Mouse (Mus musculus) limb, embryonic 13.5 days (tissue): ENCODE results near the gene Raly. TPM values are rescaled to one million over a fixed set of nuclear protein-coding genes. Genes with fewer than 3 reads are reported as not detected.

Source experiments
- ATAC-seq: fragments of 200-750 bp; cut with Nextera tagmentation; 2 replicates; pipeline ENCODE4 v1.8.0; 2017; ENCODE audit warnings: low read depth, moderate number of reproducible peaks, moderate TSS enrichment; ENCODE audit not compliant: low FRiP score
- H3K27ac ChIP-seq: fragments of 300-500 bp; sonication (generic); 2 replicates; pipeline ENCODE4 v1.5.1; 2015; ENCODE audit warnings: inconsistent platforms, mild to moderate bottlenecking, moderate library complexity
- H3K27me3 ChIP-seq: fragments of 300-500 bp; sonication (generic); 2 replicates; pipeline ENCODE4 v1.6.1; 2015; ENCODE audit warnings: mild to moderate bottlenecking, inconsistent platforms
- H3K36me3 ChIP-seq: fragments of 300-500 bp; sonication (generic); 2 replicates; pipeline ENCODE4 v1.6.1; 2015; ENCODE audit warnings: inconsistent platforms, mild to moderate bottlenecking, moderate library complexity
- H3K4me1 ChIP-seq: fragments of 300-500 bp; sonication (generic); 2 replicates; pipeline ENCODE4 v1.6.1; 2015; ENCODE audit warnings: inconsistent platforms
- H3K4me2 ChIP-seq: fragments of 300-500 bp; sonication (generic); replicated peaks from 2 replicates; pipeline ENCODE4 v1.6.1; 2015; ENCODE audit warnings: inconsistent platforms, mild to moderate bottlenecking, moderate library complexity
- H3K4me3 ChIP-seq: fragments of 300-500 bp; sonication (generic); 2 replicates; pipeline ENCODE4 v1.5.1; 2015; ENCODE audit warnings: moderate library complexity, mild to moderate bottlenecking, inconsistent platforms
- H3K9ac ChIP-seq: fragments of 300-500 bp; sonication (generic); 2 replicates; pipeline ENCODE4 v1.6.1; 2015; ENCODE audit warnings: mild to moderate bottlenecking, inconsistent platforms
- H3K9me3 ChIP-seq: fragments of 300-500 bp; sonication (generic); 2 replicates; pipeline ENCODE4 v1.6.1; 2016; ENCODE audit warnings: inconsistent platforms
- WGBS: fragments of 180-500 bp; shearing (Covaris S2); methylation state at CpG from one replicate; pipeline ENCODE4 v1.1.7; 2015; 5-methylcytosine and 5-hydroxymethylcytosine counted together
- polyA plus RNA-seq: library from polyadenylated mRNA; unstranded; fragments of >200 nt; fragmentation: Nextera tagmentation; extraction: Ambion mirVana; gene quantifications from 2 replicates; pipeline ENCODE4 v1.2.1, GENCODE M21; 2015

Raly gene
- polyA plus RNA-seq, 1 experiment from 2014 or later = 41.7 TPM

DNA sequence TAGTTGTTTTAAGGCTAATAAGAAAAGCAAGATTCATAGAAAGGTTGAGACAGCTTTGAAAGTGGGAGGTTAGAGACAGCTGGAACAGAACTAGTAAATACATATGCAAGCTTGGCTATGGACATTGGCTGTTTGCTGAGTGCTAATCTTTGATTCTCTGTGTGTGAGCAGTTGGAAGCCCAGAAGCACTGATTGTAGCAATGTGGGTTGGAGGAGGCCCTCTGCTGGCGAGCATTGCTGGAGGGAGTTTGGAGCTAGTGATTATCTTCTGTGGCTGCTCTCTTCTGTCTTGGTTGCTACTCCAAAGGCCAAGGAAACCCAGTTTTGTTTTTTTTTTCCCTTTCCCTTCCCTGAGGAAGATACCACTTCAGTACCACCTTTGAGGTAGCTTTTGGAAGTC is 26.9 kb downstream of the Raly start:
- Histone ChIP-seq H3K27me3 (no peaks in the 10 kb centered on the region), H3K9me3 (no peaks in the 10 kb centered on the region), H3K36me3 (peaks cover 12% of the 10 kb centered on the region), H3K4me1 (peaks cover 24% of the 10 kb centered on the region), H3K9ac (no peak overlapping the region), H3K4me3 (no peak overlapping the region), H3K27ac (no peak overlapping the region), H3K4me2 (no peak overlapping the region)
- WGBS = 26% methylated on average over 1 of the region's 1 CpGs
- ATAC-seq = no peak

DNA sequence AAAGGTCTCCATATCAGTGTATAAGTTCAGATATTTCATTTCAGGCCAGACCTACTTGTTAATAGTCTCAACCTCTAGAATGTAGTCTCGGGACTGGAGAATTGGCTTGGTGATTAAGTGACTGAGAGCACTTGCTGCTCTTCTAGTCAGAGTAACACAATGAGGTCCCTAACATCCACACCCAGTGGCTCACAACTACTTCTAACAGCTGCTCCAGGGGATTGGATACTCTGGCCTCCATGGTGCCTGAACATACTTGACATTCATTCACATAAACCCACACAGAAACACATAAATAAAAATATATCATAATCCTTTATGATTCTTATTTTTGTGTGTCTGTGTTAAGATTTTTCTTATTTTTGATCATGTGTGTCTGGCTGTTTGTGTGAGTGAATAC is 27.7 kb downstream of the Raly start:
- H3K4me3 ChIP-seq = no peak overlapping the region
- H3K27ac ChIP-seq = no peak overlapping the region
- no peaks in the 10 kb centered on the region for H3K9me3 ChIP-seq
- ATAC-seq = no peak
- H3K36me3 ChIP-seq = peaks cover 12% of the 10 kb centered on the region
- H3K4me2 ChIP-seq = no peak overlapping the region
- H3K4me1 ChIP-seq = peaks cover 26% of the 10 kb centered on the region
- no peak overlapping the region for H3K9ac ChIP-seq
- WGBS = 68% methylated on average over 1 of the region's 1 CpGs
- no peaks in the 10 kb centered on the region for H3K27me3 ChIP-seq

DNA sequence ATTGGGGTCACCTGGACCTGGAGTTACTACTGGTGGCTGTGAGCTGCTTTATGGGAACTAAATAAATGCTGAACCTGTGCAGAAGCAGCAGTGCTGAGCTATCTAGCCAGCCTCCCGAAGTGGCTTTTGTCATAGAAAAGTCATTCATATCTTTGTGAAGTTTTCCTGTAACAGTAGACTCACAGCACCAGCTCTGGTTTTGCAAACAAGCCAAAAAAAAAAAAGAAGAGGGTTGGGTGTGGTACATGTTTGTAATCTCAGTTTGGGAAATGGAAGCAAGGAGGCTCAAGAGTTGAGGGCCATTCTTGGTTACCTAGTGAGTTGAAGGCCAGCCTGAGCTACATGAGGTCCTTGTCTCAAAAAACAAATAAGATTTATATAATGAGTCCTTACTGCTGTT is 29.4 kb downstream of the Raly start:
- Histone ChIP-seq H3K27me3 (no peaks in the 10 kb centered on the region), H3K36me3 (peaks cover 12% of the 10 kb centered on the region), H3K9ac (no peak overlapping the region), H3K27ac (no peak overlapping the region), H3K4me3 (no peak overlapping the region), H3K4me1 (peaks cover 26% of the 10 kb centered on the region), H3K9me3 (no peaks in the 10 kb centered on the region), H3K4me2 (no peak overlapping the region)
- ATAC-seq = no peak
- WGBS = 94% methylated on average over 1 of the region's 1 CpGs

DNA sequence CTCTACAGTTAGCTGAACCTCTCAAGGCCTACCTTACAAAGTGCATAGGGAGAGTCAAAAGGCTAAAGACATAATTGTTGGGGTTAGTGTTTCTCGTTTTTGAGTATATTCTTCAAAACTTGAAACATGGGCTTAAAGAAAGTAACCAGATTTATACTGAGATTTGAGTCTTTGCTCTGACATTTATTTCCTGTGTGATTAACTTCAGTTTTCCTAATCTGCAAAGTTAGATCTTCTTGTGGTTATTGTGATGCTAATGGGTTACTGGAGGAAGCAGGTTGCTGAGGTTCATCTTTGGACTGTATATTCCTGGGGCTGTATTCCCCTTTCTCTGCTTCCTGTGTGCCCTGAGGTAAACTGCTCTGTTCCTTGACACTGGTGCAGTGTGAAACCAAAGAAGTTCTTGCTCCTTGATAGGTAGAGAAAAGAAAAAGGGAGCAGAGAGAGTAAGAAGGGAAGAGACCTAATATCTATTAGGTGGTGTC is 35.2 kb downstream of the Raly start:
- WGBS = 86% methylated on average over 1 of the region's 1 CpGs
- no peak overlapping the region for H3K4me2 ChIP-seq
- H3K9ac ChIP-seq = no peak overlapping the region
- H3K36me3 ChIP-seq = peaks cover 11% of the 10 kb centered on the region
- H3K9me3 ChIP-seq = no peaks in the 10 kb centered on the region
- H3K4me3 ChIP-seq = no peak overlapping the region
- H3K4me1 ChIP-seq = peaks cover 6% of the 10 kb centered on the region; the same call in 1 of the 2 replicates
- H3K27ac ChIP-seq = no peak overlapping the region
- no peaks in the 10 kb centered on the region for H3K27me3 ChIP-seq
- ATAC-seq = no peak

DNA sequence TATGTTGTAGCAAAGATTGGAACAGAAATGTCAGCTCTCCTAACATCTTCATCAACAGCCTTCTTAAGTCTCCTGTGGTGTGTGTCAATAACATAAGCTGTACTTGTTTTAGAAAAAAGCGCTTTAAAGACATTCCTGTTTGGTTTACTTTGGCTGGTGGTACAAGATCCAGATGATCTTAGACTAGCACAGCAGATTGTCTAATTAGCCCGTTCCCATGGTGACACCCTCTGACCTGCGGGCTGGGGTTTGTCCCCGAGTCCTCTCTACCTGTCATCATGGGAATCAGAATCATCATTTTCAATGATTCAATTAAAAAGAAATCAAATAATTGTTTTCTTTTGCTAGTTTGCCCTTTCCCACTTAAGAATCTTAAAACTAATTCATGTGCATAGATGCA is 36.6 kb downstream of the Raly start:
- ATAC-seq = no peak
- peaks cover 4% of the 10 kb centered on the region for H3K36me3 ChIP-seq
- no peak overlapping the region for H3K4me3 ChIP-seq
- H3K27ac ChIP-seq = no peak overlapping the region
- H3K27me3 ChIP-seq = no peaks in the 10 kb centered on the region
- no peak overlapping the region for H3K9ac ChIP-seq
- peaks cover 6% of the 10 kb centered on the region; the same call in 1 of the 2 replicates for H3K4me1 ChIP-seq
- WGBS = 81% methylated on average over 4 of the region's 4 CpGs
- H3K9me3 ChIP-seq = no peaks in the 10 kb centered on the region
- H3K4me2 ChIP-seq = no peak overlapping the region

DNA sequence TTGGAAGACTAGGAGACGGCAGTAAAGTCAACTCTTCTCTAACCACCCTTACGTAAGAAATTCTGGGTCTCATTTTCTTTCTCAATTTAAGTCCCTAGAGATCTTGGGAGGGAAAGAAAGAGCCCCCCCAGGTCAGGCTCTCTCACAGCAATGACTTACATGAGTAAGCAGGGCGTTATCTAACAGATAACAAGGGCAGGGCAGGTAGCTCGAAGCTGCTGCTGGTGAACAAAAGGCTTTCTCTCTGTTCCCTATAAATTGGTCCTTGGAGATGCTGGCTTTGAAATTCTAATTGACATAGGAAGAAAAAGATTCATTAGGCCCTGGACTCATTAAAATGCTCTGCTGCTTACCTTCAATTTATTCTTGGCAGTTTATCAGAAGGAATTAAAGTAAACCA is 41.6 kb downstream of the Raly start:
- Histone ChIP-seq H3K27me3 (no peaks in the 10 kb centered on the region), H3K27ac (no peak overlapping the region), H3K4me2 (no peak overlapping the region), H3K36me3 (peaks cover 17% of the 10 kb centered on the region; the same call in 1 of the 2 replicates), H3K9ac (no peak overlapping the region), H3K4me1 (peaks cover 3% of the 10 kb centered on the region; the same call in 1 of the 2 replicates), H3K4me3 (no peak overlapping the region), H3K9me3 (peaks cover 3% of the 10 kb centered on the region)
- WGBS = 83% methylated on average over 4 of the region's 4 CpGs
- ATAC-seq = no peak

DNA sequence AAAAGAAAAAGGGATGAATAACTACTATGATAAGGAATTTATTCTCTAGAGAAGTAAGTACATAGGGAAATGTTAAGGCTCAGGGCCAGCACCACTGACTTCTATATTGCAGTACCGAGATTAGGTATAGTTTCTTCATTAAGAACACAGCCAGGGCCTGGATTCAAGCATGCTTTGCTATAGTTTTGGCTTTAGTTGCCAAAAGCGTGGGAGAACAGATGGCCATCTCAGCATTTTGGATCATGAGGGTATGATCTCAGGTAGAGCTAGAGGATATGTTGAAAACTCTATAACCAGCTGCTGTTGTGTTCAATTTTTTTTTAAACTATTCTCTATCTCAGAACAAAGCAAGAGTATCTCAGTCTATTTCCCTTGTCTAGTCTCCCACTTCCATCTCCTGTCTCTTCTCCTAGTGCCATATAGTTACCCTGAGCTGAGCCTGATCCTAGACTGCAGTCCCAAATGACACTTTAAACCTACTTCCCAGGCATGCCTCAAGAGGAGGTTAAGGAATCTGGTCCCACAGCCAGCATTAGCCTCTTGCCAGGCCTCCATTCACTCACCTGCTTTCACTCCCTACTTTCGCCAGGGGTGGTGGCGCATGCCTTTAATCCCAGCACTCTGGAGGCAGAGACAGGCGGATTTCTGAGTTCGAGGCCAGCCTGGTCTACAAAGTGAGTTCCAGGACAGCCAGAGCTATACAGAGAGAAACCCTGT is 43.4 kb downstream of the Raly start:
- no peak overlapping the region for H3K27ac ChIP-seq
- H3K4me2 ChIP-seq = no peak overlapping the region
- H3K9me3 ChIP-seq = peaks cover 7% of the 10 kb centered on the region
- H3K4me3 ChIP-seq = no peak overlapping the region
- 95% methylated on average over 6 of the region's 6 CpGs for WGBS
- H3K36me3 ChIP-seq = peaks cover 22% of the 10 kb centered on the region; the same call in 1 of the 2 replicates
- ATAC-seq = no peak
- no peak overlapping the region for H3K9ac ChIP-seq
- H3K4me1 ChIP-seq = peaks cover 3% of the 10 kb centered on the region; the same call in 1 of the 2 replicates
- no peaks in the 10 kb centered on the region for H3K27me3 ChIP-seq

DNA sequence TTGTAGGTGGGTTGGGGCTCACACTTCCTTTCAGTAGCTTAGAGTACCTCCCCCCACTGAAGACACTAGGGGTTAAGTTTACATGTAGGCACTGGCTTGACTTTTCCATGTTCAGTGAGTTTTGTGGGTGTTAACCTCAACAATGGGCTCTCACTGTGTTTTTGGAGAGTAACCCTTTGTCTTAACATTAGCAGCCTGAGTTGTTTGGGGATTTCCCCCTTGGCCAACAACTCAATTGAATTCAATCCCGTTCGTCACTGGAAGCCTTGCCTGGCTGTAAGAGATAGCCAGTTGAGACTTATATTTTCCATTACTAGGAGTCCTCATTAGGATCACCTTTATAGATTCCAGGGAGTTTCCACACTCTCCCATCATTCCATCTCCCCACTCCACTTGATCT is 45.6 kb downstream of the Raly start:
- no peak for ATAC-seq
- WGBS = 89% methylated on average over 2 of the region's 2 CpGs
- no peaks in the 10 kb centered on the region for H3K4me1 ChIP-seq

DNA sequence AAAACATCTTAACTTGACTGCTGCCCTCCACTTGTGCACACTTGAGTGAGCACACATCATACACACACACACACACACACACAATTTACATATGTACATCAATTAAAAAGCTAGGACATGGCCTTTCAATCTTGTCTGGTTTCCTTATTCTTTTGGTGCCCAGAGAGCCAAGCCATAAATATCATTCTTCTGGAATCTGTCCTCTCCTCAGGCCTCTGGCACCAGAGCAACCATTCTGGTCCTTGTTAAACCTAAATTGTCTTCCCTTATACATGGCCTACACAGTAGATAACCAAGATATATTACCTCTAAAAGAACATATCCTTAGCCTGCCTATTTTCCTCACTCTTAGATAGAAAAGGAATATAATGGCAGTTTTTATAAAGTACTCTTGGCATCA is 57.2 kb downstream of the Raly start:
- no peaks in the 10 kb centered on the region for H3K27me3 ChIP-seq
- H3K4me2 ChIP-seq = no peak overlapping the region
- no peak overlapping the region for H3K27ac ChIP-seq
- no peak overlapping the region for H3K9ac ChIP-seq
- no peak overlapping the region for H3K4me3 ChIP-seq
- ATAC-seq = no peak
- H3K4me1 ChIP-seq = no peaks in the 10 kb centered on the region
- peaks cover 23% of the 10 kb centered on the region for H3K36me3 ChIP-seq
- no peaks in the 10 kb centered on the region for H3K9me3 ChIP-seq

More for the DNA sequence above, 45.6 kb downstream of the Raly start:
- Histone ChIP-seq H3K4me3 (no peak overlapping the region), H3K9ac (no peak overlapping the region), H3K27me3 (no peaks in the 10 kb centered on the region), H3K27ac (no peak overlapping the region), H3K9me3 (peaks cover 7% of the 10 kb centered on the region), H3K36me3 (peaks cover 28% of the 10 kb centered on the region; the same call in 1 of the 2 replicates), H3K4me2 (no peak overlapping the region)

DNA sequence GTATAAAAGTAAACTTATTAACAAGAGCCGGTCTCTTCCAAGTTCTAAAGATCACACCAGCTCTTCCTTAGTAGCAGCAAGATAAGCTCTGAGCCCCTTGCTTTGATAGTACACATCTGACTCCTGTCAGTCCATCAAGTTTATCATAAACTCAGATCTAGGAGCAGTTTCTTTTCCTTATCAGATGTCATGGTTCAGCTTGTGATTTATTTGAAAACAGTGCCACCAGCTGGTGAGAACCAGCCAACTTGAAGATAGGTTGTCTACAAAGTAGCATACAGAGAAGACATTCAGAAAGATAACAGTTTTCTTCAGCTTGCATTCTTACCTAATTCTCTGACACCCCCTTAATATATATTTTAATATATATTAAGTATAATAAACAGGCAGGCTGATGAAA is 64.5 kb downstream of the Raly start:
- Histone ChIP-seq H3K27me3 (no peaks in the 10 kb centered on the region), H3K27ac (no peak overlapping the region), H3K9me3 (no peaks in the 10 kb centered on the region), H3K4me3 (no peak overlapping the region), H3K4me2 (no peak overlapping the region), H3K4me1 (no peaks in the 10 kb centered on the region), H3K9ac (no peak overlapping the region), H3K36me3 (peaks cover 39% of the 10 kb centered on the region)
- no peak for ATAC-seq
- 90% methylated on average over 1 of the region's 1 CpGs for WGBS

DNA sequence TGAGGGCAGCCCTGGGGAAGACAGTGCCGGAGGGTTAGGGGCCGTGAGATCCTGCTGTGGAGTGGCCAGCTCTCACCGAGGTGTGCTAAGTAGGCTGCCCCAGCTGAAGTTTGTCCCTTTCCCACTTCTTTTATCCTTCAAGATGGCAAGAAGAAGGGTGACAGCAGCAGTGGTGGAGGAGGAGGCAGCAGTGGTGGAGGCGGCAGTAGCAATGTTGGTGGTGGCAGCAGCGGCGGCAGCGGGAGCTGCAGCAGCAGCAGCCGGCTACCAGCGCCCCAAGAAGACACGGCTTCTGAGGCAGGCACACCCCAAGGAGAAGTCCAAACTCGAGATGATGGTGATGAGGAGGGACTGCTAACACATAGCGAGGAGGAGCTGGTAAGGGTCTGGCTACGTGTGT is 72.8 kb downstream of the Raly start:
- H3K4me3 ChIP-seq = no peak overlapping the region
- no peaks in the 10 kb centered on the region for H3K4me1 ChIP-seq
- H3K27ac ChIP-seq = no peak overlapping the region
- H3K9ac ChIP-seq = no peak overlapping the region
- H3K36me3 ChIP-seq = peaks cover 96% of the 10 kb centered on the region
- no peak overlapping the region for H3K4me2 ChIP-seq
- no peaks in the 10 kb centered on the region for H3K27me3 ChIP-seq
- no peak for ATAC-seq
- H3K9me3 ChIP-seq = no peaks in the 10 kb centered on the region
- WGBS = 94% methylated on average over 13 of the region's 13 CpGs

DNA sequence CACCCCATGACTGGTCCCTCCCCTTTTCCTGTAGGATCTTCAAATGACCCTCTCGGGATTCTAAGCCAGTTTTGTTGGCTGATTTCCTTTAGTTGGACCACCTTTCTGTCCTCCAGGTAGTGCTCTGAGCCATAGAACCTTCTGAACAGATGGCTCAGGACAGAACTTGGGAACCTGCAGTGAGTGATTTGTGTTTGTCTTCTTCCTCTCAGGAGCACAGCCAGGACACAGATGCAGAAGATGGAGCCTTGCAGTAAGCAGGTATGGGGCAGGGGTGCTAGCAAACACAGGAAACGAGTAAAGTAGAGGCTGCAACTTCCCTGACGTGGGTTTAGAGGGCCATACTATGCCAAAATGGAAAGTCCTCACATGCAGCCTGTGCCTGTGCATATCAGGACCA is 74.8 kb downstream of the Raly start:
- Histone ChIP-seq H3K27ac (no peak overlapping the region), H3K36me3 (peaks cover 97% of the 10 kb centered on the region), H3K4me2 (no peak overlapping the region), H3K27me3 (no peaks in the 10 kb centered on the region), H3K4me1 (no peaks in the 10 kb centered on the region), H3K9me3 (no peaks in the 10 kb centered on the region), H3K9ac (no peak overlapping the region), H3K4me3 (no peak overlapping the region)
- ATAC-seq = no peak
- 74% methylated on average over 3 of the region's 3 CpGs for whole genome bisulfite sequencing

DNA sequence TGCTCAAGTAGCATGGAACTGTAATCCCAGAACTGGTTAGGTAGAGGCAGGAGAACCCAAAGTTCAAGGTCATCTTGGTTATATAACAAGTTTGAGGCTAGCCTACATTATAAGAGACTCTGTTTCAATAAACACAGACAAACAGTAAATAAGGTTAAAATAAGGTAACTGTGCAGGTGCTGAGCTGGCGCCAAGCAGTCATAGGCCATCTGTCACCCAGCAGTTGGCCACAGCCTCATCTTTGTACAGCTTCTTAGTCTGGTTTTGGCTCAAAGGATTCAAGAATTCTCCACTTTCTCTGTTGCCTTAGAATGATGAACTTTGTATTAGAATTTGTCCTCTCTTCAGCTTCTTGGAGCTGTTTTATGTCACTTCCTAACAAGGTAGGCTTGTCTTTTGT is 77.2 kb downstream of the Raly start:
- no peaks in the 10 kb centered on the region for H3K9me3 ChIP-seq
- no peaks in the 10 kb centered on the region for H3K4me1 ChIP-seq
- WGBS = 91% methylated on average over 1 of the region's 1 CpGs
- no peak for ATAC-seq
- no peaks in the 10 kb centered on the region for H3K27me3 ChIP-seq
- H3K9ac ChIP-seq = no peak overlapping the region
- H3K27ac ChIP-seq = no peak overlapping the region
- H3K36me3 ChIP-seq = peaks cover 93% of the 10 kb centered on the region
- no peak overlapping the region for H3K4me2 ChIP-seq
- H3K4me3 ChIP-seq = no peak overlapping the region
